Mouse (Mus musculus) forebrain, embryonic 14.5 days (tissue): ENCODE results near the gene Senp7. TPM values are rescaled to one million over a fixed set of nuclear protein-coding genes. Genes with fewer than 3 reads are reported as not detected.

Experiments used
- ATAC-seq: fragments of 200-750 bp; cut with Nextera tagmentation; 2 replicates; pipeline ENCODE4 v1.8.0; 2017; ENCODE audit warnings: mild to moderate bottlenecking, moderate library complexity
- DNase-seq: peaks from one replicate; pipeline ENCODE4 v3.0.0-alpha.2; 2015; ENCODE audit warnings: low spot score
- H3K27ac ChIP-seq: fragments of 300-500 bp; sonication (generic); 2 replicates; pipeline ENCODE4 v1.5.1; 2014; ENCODE audit warnings: low read depth, mild to moderate bottlenecking, control low read depth, low read length, moderate library complexity
- H3K27me3 ChIP-seq: fragments of 300-500 bp; sonication (generic); replicated peaks from 2 replicates; pipeline ENCODE4 v1.6.1; 2014; ENCODE audit warnings: low read length, control low read depth, mixed read lengths; ENCODE audit not compliant: control insufficient read depth, insufficient read depth
- H3K36me3 ChIP-seq: fragments of 300-500 bp; sonication (generic); 2 replicates; pipeline ENCODE4 v1.6.1; 2014; ENCODE audit warnings: low read length, control low read depth; ENCODE audit not compliant: control insufficient read depth, insufficient read depth
- H3K4me1 ChIP-seq: fragments of 300-500 bp; sonication (generic); 2 replicates; pipeline ENCODE4 v1.6.1; 2014; ENCODE audit warnings: antibody characterized with exemption, low read length, control low read depth; ENCODE audit not compliant: control insufficient read depth, insufficient read depth
- H3K4me2 ChIP-seq: fragments of 300-500 bp; sonication (generic); 2 replicates; pipeline ENCODE4 v1.6.1; 2014; ENCODE audit warnings: mild to moderate bottlenecking, control low read depth, low read length
- H3K4me3 ChIP-seq: fragments of 300-500 bp; sonication (generic); 2 replicates; pipeline ENCODE4 v1.5.1; 2014; ENCODE audit warnings: low read depth, low read length, control low read depth
- H3K9ac ChIP-seq: fragments of 300-500 bp; sonication (generic); 2 replicates; pipeline ENCODE4 v1.6.1; 2014; ENCODE audit warnings: mild to moderate bottlenecking, low read length, control low read depth, moderate library complexity
- H3K9me3 ChIP-seq: fragments of 300-500 bp; sonication (generic); replicated peaks from 2 replicates; pipeline ENCODE4 v1.6.1; 2016; ENCODE audit warnings: low read length, control low read depth, mixed read lengths; ENCODE audit not compliant: control insufficient read depth
- WGBS: fragments of 180-500 bp; shearing (Covaris S2); extraction: QIAGEN DNeasy Blood & Tissue Kit; methylation state at CpG from one replicate; pipeline ENCODE4 v1.1.7; 2014; 5-methylcytosine and 5-hydroxymethylcytosine counted together
- polyA plus RNA-seq: library from polyadenylated mRNA; unstranded; fragments of >200 nt; fragmentation: Nextera tagmentation; extraction: Ambion mirVana; gene quantifications from 2 replicates; pipeline ENCODE4 v1.2.1, GENCODE M21; 2014

Gene Senp7
- polyA plus RNA-seq, 1 experiment from 2014 or later, result 47.5 TPM

GRCm38 (mm10) chr16:56029661-56030082, 18.5 kb upstream of the Senp7 start, which contains the start of gene Pcnp:
TSS of gene Pcnp (minus strand) at chr16:56029739.
- under 1% methylated on average over 39 of the region's 39 CpGs for WGBS
- Histone ChIP-seq H3K27ac (peak within 1 kb of the TSS; percentile 88), H3K4me1 (peaks cover 16% of the 10 kb centered on the region), H3K4me3 (peak within 1 kb of the TSS; percentile 95), H3K4me2 (peak within 1 kb of the TSS; percentile 73), H3K9me3 (no peaks in the 10 kb centered on the region), H3K27me3 (no peaks in the 10 kb centered on the region), H3K36me3 (peaks cover 41% of the 10 kb centered on the region), H3K9ac (peak within 1 kb of the TSS; percentile 95)
- DNase-seq (peak; percentile 99), ATAC-seq (peak; percentile 100)

GRCm38 (mm10) chr16:56034566-56034965, 13.6 kb upstream of the Senp7 start:
- 95% methylated on average over 6 of the region's 6 CpGs for WGBS
- H3K36me3 ChIP-seq, result peaks cover 31% of the 10 kb centered on the region
- ATAC-seq (no peak), DNase-seq (no peak)
- no peaks in the 10 kb centered on the region for H3K27me3 ChIP-seq
- no peak overlapping the region for H3K4me2 ChIP-seq
- no peak overlapping the region for H3K9ac ChIP-seq
- H3K4me1 ChIP-seq, result peaks cover 15% of the 10 kb centered on the region
- no peak overlapping the region for H3K27ac ChIP-seq
- H3K9me3 ChIP-seq, result no peaks in the 10 kb centered on the region
- H3K4me3 ChIP-seq, result no peak overlapping the region

- peaks cover 31% of the 10 kb centered on the region for H3K36me3 ChIP-seq
- WGBS, result 62% methylated on average over 6 of the region's 6 CpGs
Observed at GRCm38 (mm10) chr16:56036501-56036900, 11.6 kb upstream of the Senp7 start.

DNA sequence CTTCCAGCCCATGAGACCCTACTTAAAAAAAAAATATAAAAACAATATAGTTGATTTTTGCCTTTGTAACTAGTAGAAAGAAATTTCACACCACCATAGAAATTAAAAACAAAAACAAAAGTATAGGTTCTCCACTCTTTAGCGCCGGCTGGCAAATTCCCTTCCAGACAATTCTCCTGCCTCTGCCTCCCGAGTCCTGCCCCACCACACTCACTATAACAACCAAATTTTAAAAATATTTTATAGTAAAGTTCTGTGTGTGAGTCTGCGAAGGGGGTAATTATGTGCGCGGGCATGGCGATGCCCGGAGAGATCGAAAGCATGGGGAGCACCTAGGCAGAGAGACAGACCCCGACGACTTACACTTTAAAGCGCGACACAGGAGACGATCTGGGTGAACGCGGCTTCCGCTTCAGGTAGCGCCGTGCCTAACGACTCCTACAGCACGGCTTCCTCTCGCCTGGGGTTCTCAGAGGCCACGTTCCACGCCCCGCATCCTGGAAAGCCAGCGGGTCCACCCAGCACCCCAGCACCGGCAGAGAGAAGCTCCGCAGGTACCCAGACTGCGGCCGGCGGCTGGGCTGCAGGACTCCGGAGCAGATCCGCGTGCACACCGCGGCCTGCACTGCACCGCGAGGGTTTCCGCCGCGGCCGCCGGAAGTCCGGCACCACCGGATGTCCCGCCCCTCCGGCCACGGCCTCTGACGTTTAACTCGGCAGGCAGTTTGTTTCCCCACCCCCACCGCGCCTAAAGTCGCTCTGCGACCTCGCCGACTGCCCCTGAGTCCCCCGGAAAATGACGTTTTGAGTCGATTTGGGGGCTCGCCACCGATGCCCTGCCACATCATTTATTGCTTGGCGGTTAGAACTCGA, 10.8 kb upstream of the Senp7 start, which contains the start of gene Trmt10c:
Gene Trmt10c, minus strand, starts transcription at position 682 of the 873 bp plus-strand sequence.
- under 1% methylated on average over 62 of the region's 63 CpGs for WGBS
- H3K27ac ChIP-seq, result peak within 1 kb of the TSS; percentile 83
- peak; percentile 100 for ATAC-seq

More at GRCm38 (mm10) chr16:56036501-56036900, 11.6 kb upstream of the Senp7 start:
- Histone ChIP-seq H3K9me3 (no peaks in the 10 kb centered on the region), H3K27ac (no peak overlapping the region), H3K4me2 (peak overlapping the region; percentile 72), H3K4me1 (peaks cover 10% of the 10 kb centered on the region), H3K4me3 (peak overlapping the region; percentile 77), H3K27me3 (no peaks in the 10 kb centered on the region), H3K9ac (peak overlapping the region; percentile 82)
- ATAC-seq (no peak), DNase-seq (no peak)

GRCm38 (mm10) chr16:56038090-56038489, 10.0 kb upstream of the Senp7 start:
- WGBS, result 31% methylated on average over 8 of the region's 8 CpGs
- Histone ChIP-seq H3K27me3 (no peaks in the 10 kb centered on the region), H3K4me3 (peak overlapping the region; percentile 77), H3K4me2 (peak overlapping the region; percentile 72), H3K9me3 (no peaks in the 10 kb centered on the region), H3K4me1 (peaks cover 10% of the 10 kb centered on the region), H3K36me3 (peaks cover 17% of the 10 kb centered on the region), H3K9ac (peak overlapping the region; percentile 82), H3K27ac (peak overlapping the region; percentile 83)
- no peak; the same call in 1 of the 2 replicates for ATAC-seq
- DNase-seq, result no peak

More for the DNA sequence above, 10.8 kb upstream of the Senp7 start, which contains the start of gene Trmt10c:
- peak; percentile 93 for DNase-seq
- Histone ChIP-seq H3K4me2 (peak within 1 kb of the TSS; percentile 72), H3K4me1 (peaks cover 10% of the 10 kb centered on the region), H3K4me3 (peak within 1 kb of the TSS; percentile 77), H3K9me3 (no peaks in the 10 kb centered on the region), H3K9ac (peak within 1 kb of the TSS; percentile 82), H3K27me3 (no peaks in the 10 kb centered on the region), H3K36me3 (peaks cover 25% of the 10 kb centered on the region)

DNA sequence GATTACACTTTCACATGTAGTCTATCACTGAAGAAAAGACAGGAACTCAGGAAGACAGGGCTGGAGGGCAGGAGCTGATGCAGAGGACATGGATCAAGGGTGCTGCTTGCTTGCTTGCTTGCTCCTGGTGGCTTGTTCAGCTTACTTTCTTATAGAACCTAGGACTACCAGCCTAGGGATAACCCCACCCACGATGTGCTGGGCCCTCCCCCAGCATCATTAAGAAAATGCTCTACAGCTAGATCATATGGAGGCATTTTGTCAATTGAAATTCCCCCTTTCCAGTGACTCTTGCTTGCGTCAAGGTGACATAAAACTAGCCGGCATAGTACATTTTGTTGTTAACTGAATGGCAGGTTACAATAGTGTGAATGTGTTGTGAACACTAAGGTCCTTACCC, 7.8 kb downstream of the Senp7 start:
- no peak for ATAC-seq
- no peak overlapping the region for H3K9ac ChIP-seq
- WGBS, result 83% methylated on average over 3 of the region's 3 CpGs

GRCm38 (mm10) chr16:56056944-56057590, 8.9 kb downstream of the Senp7 start:
- under 1% methylated on average over 7 of the region's 7 CpGs for WGBS
- no peaks in the 10 kb centered on the region for H3K36me3 ChIP-seq
- no peak overlapping the region for H3K4me3 ChIP-seq
- no peaks in the 10 kb centered on the region for H3K27me3 ChIP-seq
- ATAC-seq, result peak; percentile 83
- peaks cover 2% of the 10 kb centered on the region; the same call in 1 of the 2 replicates for H3K4me1 ChIP-seq
- peak; percentile 61 for DNase-seq
- H3K4me2 ChIP-seq, result 0 out of 2 replicates have a peak overlapping the region, but pooled peaks have one; percentile 16
- 0 out of 2 replicates have a peak overlapping the region, but pooled peaks have one; percentile 55 for H3K27ac ChIP-seq
- no peaks in the 10 kb centered on the region for H3K9me3 ChIP-seq
- H3K9ac ChIP-seq, result no peak overlapping the region

More for the DNA sequence above, 7.8 kb downstream of the Senp7 start:
- no peak overlapping the region for H3K4me2 ChIP-seq
- H3K36me3 ChIP-seq, result no peaks in the 10 kb centered on the region
- H3K27me3 ChIP-seq, result no peaks in the 10 kb centered on the region
- DNase-seq, result no peak
- H3K4me1 ChIP-seq, result peaks cover 2% of the 10 kb centered on the region; the same call in 1 of the 2 replicates
- H3K27ac ChIP-seq, result no peak overlapping the region
- H3K9me3 ChIP-seq, result no peaks in the 10 kb centered on the region
- H3K4me3 ChIP-seq, result no peak overlapping the region

DNA sequence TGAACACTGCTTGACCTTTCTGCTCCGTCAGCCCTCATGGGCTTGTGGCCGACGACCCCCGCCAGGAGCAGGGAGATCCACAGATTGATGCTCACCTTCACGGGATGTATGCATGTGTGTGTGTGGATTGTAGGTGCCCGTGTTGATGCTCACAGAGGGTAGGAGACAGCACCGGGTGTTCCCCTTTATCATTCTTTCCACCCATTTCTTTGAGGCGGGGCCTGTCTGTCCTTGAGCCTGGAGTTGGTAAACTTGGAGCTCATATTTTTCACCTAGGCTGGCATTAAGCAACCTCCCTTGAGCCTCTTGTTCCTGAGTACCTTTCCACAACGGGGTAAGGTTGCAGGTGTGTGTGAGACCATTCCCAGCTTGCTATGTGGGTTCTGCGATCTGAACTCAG, 10.0 kb downstream of the Senp7 start:
- no peak for DNase-seq
- Histone ChIP-seq H3K9ac (no peak overlapping the region), H3K27ac (peak overlapping the region; percentile 55; the same call in 1 of the 2 replicates), H3K4me1 (peaks cover 2% of the 10 kb centered on the region; the same call in 1 of the 2 replicates), H3K36me3 (no peaks in the 10 kb centered on the region), H3K4me2 (no peak overlapping the region), H3K27me3 (no peaks in the 10 kb centered on the region), H3K4me3 (no peak overlapping the region), H3K9me3 (no peaks in the 10 kb centered on the region)
- 0 out of 2 replicates have a peak, but pooled peaks have one; percentile 22 for ATAC-seq
- 82% methylated on average over 10 of the region's 10 CpGs for WGBS
